Mouse (Mus musculus): Measurements from ENCODE around the gene Hnrnpa3.

DNA sequence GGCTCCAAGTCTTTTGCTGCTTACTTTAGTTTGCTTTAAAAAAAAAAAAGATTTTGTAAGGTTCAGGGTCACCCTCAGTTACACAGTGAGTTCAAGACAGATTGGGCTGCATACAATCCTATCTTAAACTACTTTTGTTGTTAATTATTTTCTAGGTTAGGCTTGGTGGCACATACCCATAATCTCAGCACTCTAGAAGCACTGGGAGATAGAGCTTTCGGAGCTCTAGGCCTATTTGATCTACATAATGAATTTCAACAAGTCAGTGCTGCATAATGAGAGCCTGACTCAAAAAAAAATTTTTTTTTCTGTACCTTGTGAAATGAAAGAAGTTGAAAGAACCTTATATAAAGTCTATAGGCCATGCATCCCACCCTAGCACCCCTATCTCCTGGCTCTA is 4.4 kb upstream of the Hnrnpa3 start:
- TF ChIP-seq CTCF (IDR thresholded peaks at IDR 0.05; ENCODE audit: low read depth) = no peak
- TF ChIP-seq EP300 (IDR thresholded peaks at IDR 0.05; ENCODE audit: low read depth) = no peak

All from heart, postnatal 0 days (tissue).